Mouse (Mus musculus) stomach, embryonic 16.5 days (tissue): ENCODE results near the gene Nrp2. TPM values are rescaled to one million over a fixed set of nuclear protein-coding genes. Genes with fewer than 3 reads are reported as not detected.

ENCODE experiments used
- ATAC-seq: fragments of 200-750 bp; cut with Nextera tagmentation; 2 replicates; pipeline ENCODE4 v1.8.0; 2017; ENCODE audit warnings: moderate number of reproducible peaks, moderate TSS enrichment; ENCODE audit not compliant: insufficient read depth, low FRiP score
- H3K27ac ChIP-seq: fragments of 300-500 bp; sonication (generic); 2 replicates; pipeline ENCODE4 v1.5.1; 2014; ENCODE audit warnings: low read length
- H3K27me3 ChIP-seq: fragments of 300-500 bp; sonication (generic); 2 replicates; pipeline ENCODE4 v1.6.1; 2014; ENCODE audit warnings: low read length, control low read depth, mixed read lengths; ENCODE audit not compliant: control insufficient read depth, insufficient read depth
- H3K36me3 ChIP-seq: fragments of 300-500 bp; sonication (generic); 2 replicates; pipeline ENCODE4 v1.6.1; 2014; ENCODE audit warnings: low read length; ENCODE audit not compliant: control insufficient read depth, insufficient read depth
- H3K4me1 ChIP-seq: fragments of 300-500 bp; sonication (generic); 2 replicates; pipeline ENCODE4 v1.6.1; 2014; ENCODE audit warnings: low read length, control low read depth, mixed read lengths; ENCODE audit not compliant: control insufficient read depth, insufficient read depth
- H3K4me2 ChIP-seq: fragments of 300-500 bp; sonication (generic); 2 replicates; pipeline ENCODE4 v1.6.1; 2014; ENCODE audit warnings: low read depth, low read length, mixed read lengths
- H3K4me3 ChIP-seq: fragments of 300-500 bp; sonication (generic); replicated peaks from 2 replicates; pipeline ENCODE4 v1.5.1; 2014; ENCODE audit warnings: mild to moderate bottlenecking, low read length
- H3K9ac ChIP-seq: fragments of 300-500 bp; sonication (generic); 2 replicates; pipeline ENCODE4 v1.6.1; 2014; ENCODE audit warnings: low read length
- H3K9me3 ChIP-seq: fragments of 300-500 bp; sonication (generic); replicated peaks from 2 replicates; pipeline ENCODE4 v1.6.1; 2016; ENCODE audit warnings: low read length, control low read depth; ENCODE audit not compliant: control insufficient read depth
- WGBS: fragments of 180-500 bp; shearing (Covaris S2); extraction: QIAGEN DNeasy Blood & Tissue Kit; methylation state at CpG from one replicate; pipeline ENCODE4 v1.1.7; 2014; 5-methylcytosine and 5-hydroxymethylcytosine counted together
- polyA plus RNA-seq: library from polyadenylated mRNA; unstranded; fragments of >200 nt; fragmentation: Nextera tagmentation; extraction: Ambion mirVana; gene quantifications from 2 replicates; pipeline ENCODE4 v1.2.1, GENCODE M21; 2015

Nrp2 gene
- polyA plus RNA-seq, 1 experiment from 2014 or later, result 29.9 TPM

GRCm38 (mm10) chr1:62821509-62822398 lies 118.7 kb downstream of the Nrp2 start:
- H3K4me3 ChIP-seq, result no peak overlapping the region
- H3K27me3 ChIP-seq, result no peaks in the 10 kb centered on the region
- H3K9me3 ChIP-seq, result no peaks in the 10 kb centered on the region
- ATAC-seq, result peak; percentile 57; the same call in 1 of the 2 replicates
- WGBS, result 30% methylated on average over 10 of the region's 10 CpGs
- no peaks in the 10 kb centered on the region for H3K36me3 ChIP-seq
- H3K27ac ChIP-seq, result peak overlapping the region; percentile 92
- no peak overlapping the region for H3K9ac ChIP-seq
- H3K4me1 ChIP-seq, result peaks cover 14% of the 10 kb centered on the region
- 0 out of 2 replicates have a peak overlapping the region, but pooled peaks have one; percentile 9 for H3K4me2 ChIP-seq

GRCm38 (mm10) chr1:62823549-62824195 lies 120.6 kb downstream of the Nrp2 start:
- no peaks in the 10 kb centered on the region for H3K9me3 ChIP-seq
- peaks cover 14% of the 10 kb centered on the region for H3K4me1 ChIP-seq
- H3K4me2 ChIP-seq, result no peak overlapping the region
- H3K36me3 ChIP-seq, result no peaks in the 10 kb centered on the region
- 63% methylated on average over 6 of the region's 6 CpGs for WGBS
- no peak for ATAC-seq
- H3K4me3 ChIP-seq, result no peak overlapping the region
- no peaks in the 10 kb centered on the region for H3K27me3 ChIP-seq
- H3K27ac ChIP-seq, result peak overlapping the region; percentile 92
- no peak overlapping the region for H3K9ac ChIP-seq

- Histone ChIP-seq H3K4me1 (peaks cover 14% of the 10 kb centered on the region), H3K4me2 (no peak overlapping the region), H3K4me3 (no peak overlapping the region), H3K27me3 (no peaks in the 10 kb centered on the region), H3K9me3 (no peaks in the 10 kb centered on the region), H3K27ac (no peak overlapping the region), H3K36me3 (no peaks in the 10 kb centered on the region), H3K9ac (no peak overlapping the region)
- WGBS, result 81% methylated on average over 17 of the region's 17 CpGs
- no peak for ATAC-seq
Observed at GRCm38 (mm10) chr1:62825822-62826765, 123.0 kb downstream of the Nrp2 start.

GRCm38 (mm10) chr1:62827316-62827715 lies 124.2 kb downstream of the Nrp2 start:
- Histone ChIP-seq H3K9me3 (no peaks in the 10 kb centered on the region), H3K9ac (no peak overlapping the region), H3K4me1 (peaks cover 4% of the 10 kb centered on the region), H3K27me3 (no peaks in the 10 kb centered on the region), H3K27ac (no peak overlapping the region), H3K4me2 (no peak overlapping the region), H3K4me3 (no peak overlapping the region), H3K36me3 (no peaks in the 10 kb centered on the region)
- ATAC-seq, result no peak
- WGBS, result 53% methylated on average over 10 of the region's 10 CpGs

GRCm38 (mm10) chr1:62828156-62828555 lies 125.1 kb downstream of the Nrp2 start:
- H3K9ac ChIP-seq, result no peak overlapping the region
- 43% methylated on average over 4 of the region's 4 CpGs for WGBS
- ATAC-seq, result no peak
- H3K27ac ChIP-seq, result no peak overlapping the region
- H3K9me3 ChIP-seq, result no peaks in the 10 kb centered on the region
- no peaks in the 10 kb centered on the region for H3K4me1 ChIP-seq
- H3K4me2 ChIP-seq, result no peak overlapping the region
- no peaks in the 10 kb centered on the region for H3K36me3 ChIP-seq
- H3K4me3 ChIP-seq, result no peak overlapping the region
- no peaks in the 10 kb centered on the region for H3K27me3 ChIP-seq

- Histone ChIP-seq H3K4me2 (no peak overlapping the region), H3K9me3 (0 out of 2 replicates have a peak, but pooled peaks cover 6% of the 10 kb centered on the region), H3K9ac (no peak overlapping the region), H3K36me3 (no peaks in the 10 kb centered on the region), H3K4me1 (no peaks in the 10 kb centered on the region), H3K4me3 (no peak overlapping the region), H3K27me3 (no peaks in the 10 kb centered on the region), H3K27ac (no peak overlapping the region)
- ATAC-seq, result no peak
- WGBS, result 71% methylated on average over 4 of the region's 4 CpGs
Observed at GRCm38 (mm10) chr1:62829690-62830417, 126.8 kb downstream of the Nrp2 start.

- Histone ChIP-seq H3K4me1 (no peaks in the 10 kb centered on the region), H3K27me3 (no peaks in the 10 kb centered on the region), H3K36me3 (no peaks in the 10 kb centered on the region), H3K4me2 (no peak overlapping the region), H3K4me3 (no peak overlapping the region), H3K9me3 (0 out of 2 replicates have a peak, but pooled peaks cover 6% of the 10 kb centered on the region), H3K9ac (no peak overlapping the region), H3K27ac (no peak overlapping the region)
- whole genome bisulfite sequencing, result 63% methylated on average over 7 of the region's 7 CpGs
- no peak for ATAC-seq
Observed at GRCm38 (mm10) chr1:62830418-62830769, 127.3 kb downstream of the Nrp2 start.

- Histone ChIP-seq H3K9me3 (0 out of 2 replicates have a peak, but pooled peaks cover 6% of the 10 kb centered on the region), H3K9ac (no peak overlapping the region), H3K4me3 (no peak overlapping the region), H3K4me2 (no peak overlapping the region), H3K4me1 (no peaks in the 10 kb centered on the region), H3K36me3 (no peaks in the 10 kb centered on the region), H3K27me3 (no peaks in the 10 kb centered on the region), H3K27ac (no peak overlapping the region)
- WGBS, result 63% methylated on average over 6 of the region's 6 CpGs
- no peak for ATAC-seq
Observed at GRCm38 (mm10) chr1:62831725-62832455, 128.8 kb downstream of the Nrp2 start.
